Mouse (Mus musculus) CH12.LX (cell line): ENCODE measurements at regions not wholly inside any gene's neighbourhood (a gene's known extent, or its start where the extent isn't known, plus 50 kb on each side); places are given as distances from the start of the nearest gene placed in this dataset.

Source experiments
- DNase-seq: peaks from one replicate; pipeline ENCODE4 v3.0.0-alpha.2; 2013; ENCODE audit errors: extremely low read depth
- H3K27ac ChIP-seq: 2 replicates; pipeline ENCODE4 v1.5.1; 2012; ENCODE audit warnings: low read depth, mild to moderate bottlenecking, control low read depth, moderate library complexity; ENCODE audit not compliant: insufficient read depth
- H3K27me3 ChIP-seq: replicated peaks from 2 replicates; pipeline ENCODE3; 2012; ENCODE audit warnings: inconsistent platforms
- H3K36me3 ChIP-seq, 2 experiments: replicated peaks in 1 of 2; 2 replicates each; pipeline versions ENCODE3 to v1.6.1; 2012; ENCODE audit warnings: inconsistent platforms in 1 of 2, low read length in 1 of 2, mild to moderate bottlenecking in 1 of 2, mixed read lengths in 1 of 2, moderate library complexity in 1 of 2; ENCODE audit not compliant: control insufficient read depth in 1 of 2, insufficient read depth in 1 of 2
- H3K4me1 ChIP-seq, 2 experiments: 2 replicates each; pipeline ENCODE4 v1.6.1; 2012; ENCODE audit warnings: inconsistent platforms in 1 of 2, moderate library complexity in 1 of 2; ENCODE audit not compliant: insufficient read depth in 2 of 2, control insufficient read depth in 1 of 2
- H3K4me2 ChIP-seq: 2 replicates; pipeline ENCODE4 v1.6.1; 2012; ENCODE audit warnings: low read depth, mild to moderate bottlenecking, control low read depth; ENCODE audit not compliant: poor library complexity, insufficient read depth, severe bottlenecking
- H3K4me3 ChIP-seq, 3 experiments: fragments of 150-350 bp in 1 of 3; sonication (generic) in 1 of 3; replicated peaks in 1 of 3; 2 replicates each; pipeline versions ENCODE3 to v1.5.1; 2011 to 2012; ENCODE audit warnings: low read depth in 2 of 3, low read length in 2 of 3, mild to moderate bottlenecking in 2 of 3, moderate library complexity in 2 of 3, control low read depth in 1 of 3, improper control_type of control experiment in 1 of 3, inconsistent platforms in 1 of 3, mixed read lengths in 1 of 3; ENCODE audit not compliant: poor library complexity in 1 of 3
- H3K79me2 ChIP-seq: replicated peaks from 2 replicates; pipeline ENCODE4 v1.6.1; 2012; ENCODE audit warnings: mild to moderate bottlenecking, moderate library complexity; ENCODE audit not compliant: control insufficient read depth, poor library complexity, insufficient read depth, severe bottlenecking; ENCODE audit errors: extremely low read depth
- H3K9ac ChIP-seq: 2 replicates; pipeline ENCODE4 v1.6.1; 2012; ENCODE audit warnings: low read depth, mild to moderate bottlenecking, control low read depth, moderate library complexity; ENCODE audit not compliant: insufficient read depth
- H3K9me3 ChIP-seq: replicated peaks from 2 replicates; pipeline ENCODE3; 2012; ENCODE audit warnings: low read length, inconsistent platforms, mixed read lengths
- CHD2 ChIP-seq: IDR thresholded peaks from 2 replicates; pipeline ENCODE4 v1.6.1; 2011; ENCODE audit warnings: low read length, improper control_type of control experiment
- CTCF ChIP-seq, 2 experiments: IDR thresholded peaks in 1 of 2; conservative IDR thresholded peaks in 1 of 2; 2 replicates each; pipeline ENCODE4 v1.5.1; 2011 to 2012; ENCODE audit warnings: low read depth in 2 of 2, low read length in 2 of 2, improper control_type of control experiment in 1 of 2, inconsistent platforms in 1 of 2, mild to moderate bottlenecking in 1 of 2, moderate library complexity in 1 of 2
- EP300 ChIP-seq: IDR thresholded peaks from 2 replicates; pipeline ENCODE4 v1.6.1; 2011; ENCODE audit warnings: low read length, improper control_type of control experiment
- JUND ChIP-seq: conservative IDR thresholded peaks from 2 replicates; pipeline ENCODE4 v1.6.1; 2011; ENCODE audit warnings: low read depth, low read length, improper control_type of control experiment
- MAFK ChIP-seq: IDR thresholded peaks from 2 replicates; pipeline ENCODE4 v1.6.1; 2011; ENCODE audit warnings: low read length, improper control_type of control experiment; ENCODE audit not compliant: insufficient replicate concordance
- MAX ChIP-seq: IDR thresholded peaks from 2 replicates; pipeline ENCODE4 v1.6.1; 2011; ENCODE audit warnings: low read length, improper control_type of control experiment
- MYC ChIP-seq: IDR thresholded peaks from 2 replicates; pipeline ENCODE4 v1.6.1; 2011; ENCODE audit warnings: low read depth, mild to moderate bottlenecking, improper control_type of control experiment, low read length
- POLR2A ChIP-seq: IDR thresholded peaks from 2 replicates; pipeline ENCODE4 v1.6.1; 2011; ENCODE audit warnings: low read depth, mild to moderate bottlenecking, improper control_type of control experiment, low read length
- RAD21 ChIP-seq: IDR thresholded peaks from 2 replicates; pipeline ENCODE4 v1.6.1; 2011; ENCODE audit warnings: low read depth, mild to moderate bottlenecking, low read length, improper control_type of control experiment, moderate library complexity
- SIN3A ChIP-seq: IDR thresholded peaks from 2 replicates; pipeline ENCODE4 v1.6.1; 2012; ENCODE audit warnings: low read length, improper control_type of control experiment, inconsistent platforms
- SMC3 ChIP-seq: IDR thresholded peaks from 2 replicates; pipeline ENCODE4 v1.6.1; 2011; ENCODE audit warnings: low read depth, low read length, improper control_type of control experiment
- TCF12 ChIP-seq: IDR thresholded peaks from 2 replicates; pipeline ENCODE4 v1.6.1; 2014; ENCODE audit warnings: low read depth, mild to moderate bottlenecking, inconsistent platforms, low read length, improper control_type of control experiment
- UBTF ChIP-seq: IDR thresholded peaks from 2 replicates; pipeline ENCODE4 v1.6.1; 2012; ENCODE audit warnings: low read depth, mild to moderate bottlenecking, inconsistent platforms, low read length, improper control_type of control experiment, moderate library complexity
- dilution Hi-C: fragments of 300-500 bp; cut with MboI; formaldehyde crosslinking; loops from 2 replicates; pipeline ENCODE4 v1.14.3; 2020; ENCODE audit warnings: low sequenced_read_pairs; ENCODE audit not compliant: extremely low pct_unique_long_range_greater_than_20kb, extremely low pct_ligation_motif_present
- in situ Hi-C: fragments of 300-500 bp; cut with MboI; formaldehyde crosslinking; loops from 3 replicates; pipeline ENCODE4 v1.14.3; 2019; ENCODE audit warnings: low sequenced_read_pairs, low pct_ligation_motif_present, low pct_unique_long_range_greater_than_20kb, mixed read lengths

DNA sequence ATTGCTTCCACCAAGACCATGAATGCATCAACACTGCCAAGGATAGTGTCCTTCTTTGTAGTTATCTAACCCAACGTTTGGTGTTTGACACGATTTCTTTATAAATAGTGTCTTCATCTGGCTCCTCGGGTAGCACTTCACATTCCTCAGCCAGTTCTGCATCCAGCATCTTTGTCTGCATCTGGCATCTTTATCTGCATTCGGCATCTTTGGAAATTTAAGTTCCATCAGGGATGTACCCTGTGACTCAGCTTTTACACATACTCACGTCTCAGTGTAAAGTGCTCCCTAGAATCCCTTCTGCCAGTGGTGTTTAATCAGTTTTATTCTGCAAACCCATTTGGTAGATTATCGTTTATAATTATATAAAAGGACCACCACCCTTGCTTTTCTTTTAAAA lies 123.8 kb downstream of the Zfp622 start:
- no peaks in the 10 kb centered on the region for H3K79me2 ChIP-seq
- dilution Hi-C loops, result no loop called here
- H3K9me3 ChIP-seq, result no peaks in the 10 kb centered on the region

DNA sequence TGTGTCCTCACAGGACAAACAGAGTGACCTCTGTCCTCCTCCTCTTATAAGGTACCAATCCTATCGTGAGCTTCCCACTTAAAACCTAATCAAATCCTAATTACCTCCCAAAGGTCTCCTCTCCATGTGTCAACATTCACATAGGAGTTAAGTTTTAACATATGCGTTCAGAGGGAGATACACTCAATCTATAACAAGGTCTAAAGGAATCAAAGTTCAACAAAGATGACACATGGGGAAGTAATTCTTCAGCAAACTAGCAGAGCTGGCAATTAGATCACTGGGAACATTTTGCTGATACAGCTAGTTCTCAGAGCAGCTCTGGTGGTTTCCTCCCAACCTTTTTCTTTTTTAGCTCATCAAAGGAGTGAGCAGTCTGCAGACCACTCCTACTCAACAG lies 160.0 kb downstream of the Zfp622 start:
- no peak overlapping the region for H3K4me2 ChIP-seq
- dilution Hi-C loops (no loop called here), in situ Hi-C loops (no loop called here)
- no peak overlapping the region for H3K4me3 ChIP-seq
- TF ChIP-seq UBTF (no peak), MAFK (peak; percentile 55; the same call in 1 of the 2 replicates)
- H3K79me2 ChIP-seq, result no peaks in the 10 kb centered on the region
- H3K27ac ChIP-seq, result no peak overlapping the region
- no peak for DNase-seq
- H3K36me3 ChIP-seq, result no peaks in the 10 kb centered on the region
- no peak overlapping the region for H3K9ac ChIP-seq
- no peaks in the 10 kb centered on the region for H3K9me3 ChIP-seq
- H3K4me1 ChIP-seq, result peaks cover 0 to 7% of the 10 kb centered on the region in 2 experiments; a peak in 2 of 4 replicates
- H3K27me3 ChIP-seq, result no peaks in the 10 kb centered on the region

More for the DNA sequence above, 123.8 kb downstream of the Zfp622 start:
- Histone ChIP-seq H3K9ac (no peak overlapping the region), H3K27ac (no peak overlapping the region), H3K4me2 (no peak overlapping the region), H3K4me1 (no peaks in the 10 kb centered on the region), H3K36me3 (no peaks in the 10 kb centered on the region), H3K4me3 (no peak overlapping the region), H3K27me3 (no peaks in the 10 kb centered on the region)
- no peak for DNase-seq
- in situ Hi-C loops, result no loop called here
- TF ChIP-seq EP300 (no peak), JUND (no peak), SIN3A (no peak), POLR2A (no peak), CTCF (conservative IDR thresholded peaks at IDR 0.05 in 1 of 2, IDR thresholded peaks at IDR 0.05 in 1 of 2; ENCODE audit: low read depth in 2 of 2, low read length in 2 of 2) (no peak), MAX (no peak), CHD2 (no peak), TCF12 (no peak)

DNA sequence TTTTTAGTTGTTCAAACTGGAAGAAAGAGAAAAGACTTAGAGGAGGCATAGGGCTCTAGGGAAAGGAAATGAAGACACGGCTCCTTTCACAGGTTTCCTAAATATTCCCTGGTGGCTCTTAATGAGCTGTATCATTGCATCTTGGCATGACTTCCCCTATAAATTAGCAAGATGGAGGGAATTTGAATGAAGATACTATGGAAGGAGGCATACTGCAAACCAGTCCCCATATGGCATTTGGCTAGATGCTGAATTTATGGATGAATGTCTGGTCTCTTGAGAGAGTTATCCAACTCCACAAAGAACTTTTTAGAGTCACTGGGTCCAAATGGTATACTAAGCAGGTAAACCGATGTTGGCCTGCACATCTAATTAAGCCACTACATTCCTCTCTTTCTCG lies 150.3 kb upstream of the March11 start:
- in situ Hi-C loops, result no loop called here
- no peaks in the 10 kb centered on the region; a peak in 1 of 4 replicates for H3K4me1 ChIP-seq

More for the DNA sequence above, 150.3 kb upstream of the March11 start:
- TF ChIP-seq CHD2, result no peak
- no peak for TF ChIP-seq RAD21
- no peak for TF ChIP-seq SMC3
- no peak for TF ChIP-seq POLR2A
- no peak for TF ChIP-seq TCF12
- no peak for TF ChIP-seq MYC
- H3K4me3 ChIP-seq, result no peak overlapping the region
- no peaks in the 10 kb centered on the region for H3K36me3 ChIP-seq
- no peaks in the 10 kb centered on the region for H3K79me2 ChIP-seq
- dilution Hi-C loops, result no loop called here
- H3K27me3 ChIP-seq, result no peaks in the 10 kb centered on the region
- no peak overlapping the region for H3K27ac ChIP-seq
- no peak overlapping the region for H3K9ac ChIP-seq
- H3K9me3 ChIP-seq, result no peaks in the 10 kb centered on the region
- no peak for DNase-seq
- H3K4me2 ChIP-seq, result no peak overlapping the region
